Mouse (Mus musculus) heart, postnatal 0 days (tissue): ENCODE results near the gene Abraxas2. TPM values are rescaled to one million over a fixed set of nuclear protein-coding genes. Genes with fewer than 3 reads are reported as not detected.

ENCODE experiments used
- ATAC-seq: fragments of 200-750 bp; cut with Nextera tagmentation; 2 replicates; pipeline ENCODE4 v1.8.0; 2017; ENCODE audit warnings: low read depth, moderate number of reproducible peaks, moderate library complexity; ENCODE audit not compliant: insufficient read depth
- DNase-seq: peaks from one replicate; pipeline ENCODE4 v3.0.0-alpha.2; 2016; ENCODE audit warnings: low spot score
- H3K27ac ChIP-seq: fragments of 300-500 bp; sonication (generic); 2 replicates; pipeline ENCODE4 v1.5.1; 2014; ENCODE audit warnings: low read depth, mild to moderate bottlenecking
- H3K27me3 ChIP-seq: fragments of 300-500 bp; sonication (generic); 2 replicates; pipeline ENCODE4 v1.6.1; 2014; ENCODE audit warnings: low read length, mixed read lengths; ENCODE audit not compliant: control insufficient read depth, insufficient read depth
- H3K36me3 ChIP-seq: fragments of 300-500 bp; sonication (generic); replicated peaks from 2 replicates; pipeline ENCODE4 v1.6.1; 2014; ENCODE audit warnings: low read length, mixed read lengths; ENCODE audit not compliant: control insufficient read depth, insufficient read depth
- H3K4me1 ChIP-seq: fragments of 300-500 bp; sonication (generic); 2 replicates; pipeline ENCODE4 v1.6.1; 2014; ENCODE audit warnings: antibody characterized with exemption; ENCODE audit not compliant: control insufficient read depth, insufficient read depth
- H3K4me2 ChIP-seq: fragments of 300-500 bp; sonication (generic); 2 replicates; pipeline ENCODE4 v1.6.1; 2014; ENCODE audit warnings: low read depth, mild to moderate bottlenecking, low read length, moderate library complexity
- H3K4me3 ChIP-seq: fragments of 300-500 bp; sonication (generic); 2 replicates; pipeline ENCODE4 v1.5.1; 2014; ENCODE audit warnings: low read depth, low read length
- H3K9ac ChIP-seq: fragments of 300-500 bp; sonication (generic); replicated peaks from 2 replicates; pipeline ENCODE4 v1.6.1; 2014; ENCODE audit warnings: low read depth, low read length, mixed read lengths
- H3K9me3 ChIP-seq: fragments of 300-500 bp; sonication (generic); replicated peaks from 2 replicates; pipeline ENCODE4 v1.6.1; 2016; ENCODE audit warnings: low read length; ENCODE audit not compliant: control insufficient read depth
- CTCF ChIP-seq: IDR thresholded peaks from 2 replicates; pipeline ENCODE4 v1.5.1; 2016; ENCODE audit warnings: antibody characterized with exemption, control low read depth, low read depth
- EP300 ChIP-seq: IDR thresholded peaks from 2 replicates; pipeline ENCODE4 v1.6.1; 2016; ENCODE audit warnings: antibody characterized with exemption, low read depth
- WGBS: fragments of 180-500 bp; shearing (Covaris S2); extraction: QIAGEN DNeasy Blood & Tissue Kit; methylation state at CpG from one replicate; pipeline ENCODE4 v1.1.7; 2014; 5-methylcytosine and 5-hydroxymethylcytosine counted together
- polyA plus RNA-seq: library from polyadenylated mRNA; unstranded; fragments of >200 nt; fragmentation: Nextera tagmentation; extraction: Ambion mirVana; gene quantifications from 2 replicates; pipeline ENCODE4 v1.2.1, GENCODE M21; 2015
- total RNA-seq: library from RNA; depleted of rRNA; stranded (reverse); fragments of >200 nt; gene quantifications from 2 replicates; pipeline ENCODE4 v1.2.3, GENCODE M21; 2014; ENCODE audit warnings: low replicate concordance

Abraxas2 gene
- total and polyA plus RNA-seq, 2 experiments from 2014 or later: 24.1 to 25.7 TPM

GRCm38 (mm10) chr7:132884031-132884430 lies 25.0 kb downstream of the Abraxas2 start:
- H3K4me2 ChIP-seq: no peak overlapping the region
- H3K9me3 ChIP-seq: no peaks in the 10 kb centered on the region
- H3K27me3 ChIP-seq: no peaks in the 10 kb centered on the region
- H3K4me3 ChIP-seq: no peak overlapping the region
- DNase-seq: no peak
- no peak overlapping the region for H3K27ac ChIP-seq
- H3K4me1 ChIP-seq: no peaks in the 10 kb centered on the region; the same call in 1 of the 2 replicates
- H3K9ac ChIP-seq: no peak overlapping the region
- TF ChIP-seq CTCF: peak; percentile 34
- TF ChIP-seq EP300: no peak
- H3K36me3 ChIP-seq: peaks cover 56% of the 10 kb centered on the region
- WGBS: 91% methylated on average over 7 of the region's 7 CpGs
- no peak for ATAC-seq

GRCm38 (mm10) chr7:132887019-132887804 lies 28.2 kb downstream of the Abraxas2 start:
- Histone ChIP-seq H3K27me3 (no peaks in the 10 kb centered on the region), H3K4me2 (no peak overlapping the region), H3K4me3 (no peak overlapping the region), H3K27ac (no peak overlapping the region), H3K4me1 (no peaks in the 10 kb centered on the region; the same call in 1 of the 2 replicates), H3K9ac (no peak overlapping the region), H3K36me3 (peaks cover 28% of the 10 kb centered on the region), H3K9me3 (no peaks in the 10 kb centered on the region)
- ATAC-seq: no peak
- DNase-seq: no peak
- WGBS: 59% methylated on average over 7 of the region's 7 CpGs
- TF ChIP-seq CTCF (no peak), EP300 (no peak)

- no peaks in the 10 kb centered on the region for H3K27me3 ChIP-seq
- no peaks in the 10 kb centered on the region; the same call in 1 of the 2 replicates for H3K4me1 ChIP-seq
- H3K4me3 ChIP-seq: no peak overlapping the region
- DNase-seq (no peak), ATAC-seq (no peak)
- 54% methylated on average over 3 of the region's 3 CpGs for WGBS
- H3K9ac ChIP-seq: no peak overlapping the region
- peaks cover 21% of the 10 kb centered on the region for H3K36me3 ChIP-seq
- H3K9me3 ChIP-seq: no peaks in the 10 kb centered on the region
- H3K27ac ChIP-seq: no peak overlapping the region
- TF ChIP-seq CTCF: no peak
- TF ChIP-seq EP300: no peak
- no peak overlapping the region for H3K4me2 ChIP-seq
Observed at GRCm38 (mm10) chr7:132888052-132888451, 29.0 kb downstream of the Abraxas2 start.

GRCm38 (mm10) chr7:132888518-132889249 lies 29.7 kb downstream of the Abraxas2 start:
- DNase-seq: no peak
- H3K4me3 ChIP-seq: no peak overlapping the region
- H3K27me3 ChIP-seq: no peaks in the 10 kb centered on the region
- TF ChIP-seq CTCF (no peak), EP300 (no peak)
- no peaks in the 10 kb centered on the region for H3K9me3 ChIP-seq
- H3K4me1 ChIP-seq: no peaks in the 10 kb centered on the region; the same call in 1 of the 2 replicates
- no peak overlapping the region for H3K4me2 ChIP-seq
- no peak overlapping the region for H3K9ac ChIP-seq
- H3K27ac ChIP-seq: no peak overlapping the region
- 66% methylated on average over 4 of the region's 4 CpGs for WGBS
- peaks cover 15% of the 10 kb centered on the region for H3K36me3 ChIP-seq
- no peak for ATAC-seq

- WGBS: 89% methylated on average over 8 of the region's 8 CpGs
- TF ChIP-seq EP300 (no peak), CTCF (no peak)
- Histone ChIP-seq H3K4me2 (no peak overlapping the region), H3K27ac (no peak overlapping the region), H3K9ac (no peak overlapping the region), H3K4me1 (peaks cover 3% of the 10 kb centered on the region), H3K36me3 (peaks cover 5% of the 10 kb centered on the region; the same call in 1 of the 2 replicates), H3K4me3 (no peak overlapping the region), H3K9me3 (no peaks in the 10 kb centered on the region), H3K27me3 (no peaks in the 10 kb centered on the region)
- no peak for ATAC-seq
- DNase-seq: no peak
Observed at GRCm38 (mm10) chr7:132889691-132890090, 30.7 kb downstream of the Abraxas2 start.
